Mouse (Mus musculus) lung, postnatal 14 days (tissue): ENCODE data around the gene Ptprs.

ENCODE experiments used
- DNase-seq: peaks from one replicate; pipeline ENCODE4 v3.0.0; 2021

Ptprs gene

DNA sequence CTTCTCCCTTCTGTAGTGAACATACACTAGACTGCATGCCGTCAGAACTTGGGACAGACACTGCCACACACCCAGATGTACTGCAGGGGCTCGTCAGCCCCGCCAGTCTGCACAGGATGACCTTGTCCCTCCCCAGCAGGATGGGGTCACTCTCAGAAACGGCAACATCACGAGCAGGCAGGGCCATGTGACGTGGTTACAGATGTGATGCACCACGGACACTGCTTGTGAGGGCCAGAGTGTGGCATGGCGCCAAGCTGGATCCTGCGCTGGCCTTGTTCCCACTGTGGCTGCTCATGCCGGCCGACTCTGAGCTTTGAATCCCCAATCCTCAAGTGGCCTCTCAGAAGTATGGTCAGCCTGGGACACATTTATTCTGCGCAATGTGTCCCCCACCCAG, 58.0 kb downstream of the Ptprs start:
- DNase-seq = peak; percentile 34

DNA sequence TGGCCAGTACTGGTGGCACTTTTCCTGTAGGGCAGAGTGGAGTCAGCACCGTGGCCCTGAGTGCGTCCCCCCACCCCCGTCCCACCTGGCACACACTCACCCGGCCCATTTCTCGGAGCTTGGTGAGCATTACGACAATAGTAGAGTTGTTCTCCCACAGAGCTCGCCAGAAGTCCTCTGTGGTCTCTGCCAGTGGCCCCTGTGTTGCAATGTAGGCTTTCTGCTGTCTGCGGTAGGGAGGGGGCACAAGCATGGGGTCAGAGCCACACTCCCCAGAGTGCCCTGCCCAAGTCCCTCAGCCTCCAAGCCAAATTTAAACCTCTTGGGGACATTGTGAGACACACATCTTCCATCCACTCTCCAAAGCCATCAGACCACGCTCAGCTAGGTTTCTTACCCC, 61.5 kb downstream of the Ptprs start:
- DNase-seq = no peak

DNA sequence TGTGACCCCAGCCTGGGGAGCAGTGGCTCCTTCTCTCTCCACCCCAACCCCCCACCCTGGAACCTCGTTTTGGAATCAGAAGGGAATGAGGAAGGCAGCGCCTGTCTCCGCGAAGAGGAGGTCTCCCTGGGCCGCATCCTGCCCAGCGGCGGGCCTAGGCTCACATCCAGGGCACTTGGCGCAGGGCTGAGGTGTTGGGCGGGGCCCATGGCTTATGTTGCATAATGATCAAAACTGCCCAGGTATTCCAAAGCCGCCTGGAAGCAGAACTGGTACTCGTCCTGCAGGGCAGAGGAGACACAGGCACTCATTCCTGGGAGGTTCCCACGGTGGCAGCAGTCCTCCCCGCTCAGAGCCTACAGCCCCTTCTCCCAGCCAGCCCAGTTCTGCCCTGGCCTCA, 63.2 kb downstream of the Ptprs start:
- DNase-seq = peak; percentile 23

DNA sequence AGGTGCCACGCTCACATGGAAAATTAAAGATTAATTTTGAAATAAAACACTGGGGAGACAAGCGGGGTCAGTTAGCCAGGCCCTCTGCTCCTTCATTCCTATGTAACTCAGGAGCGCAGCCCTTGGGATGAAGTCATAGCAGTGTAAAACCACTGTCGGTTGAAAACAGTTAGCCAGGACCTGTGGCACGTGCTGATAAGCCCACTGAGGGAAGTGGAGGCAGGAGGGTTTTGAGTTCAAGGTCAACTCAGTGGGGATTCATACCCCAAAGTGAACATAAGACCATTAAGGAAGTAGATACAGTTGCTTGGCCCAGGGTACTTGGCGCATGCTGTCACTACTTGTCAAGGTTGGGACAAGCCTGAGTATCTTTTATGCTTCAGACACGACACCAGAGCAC, 64.8 kb downstream of the Ptprs start:
- no peak for DNase-seq

DNA sequence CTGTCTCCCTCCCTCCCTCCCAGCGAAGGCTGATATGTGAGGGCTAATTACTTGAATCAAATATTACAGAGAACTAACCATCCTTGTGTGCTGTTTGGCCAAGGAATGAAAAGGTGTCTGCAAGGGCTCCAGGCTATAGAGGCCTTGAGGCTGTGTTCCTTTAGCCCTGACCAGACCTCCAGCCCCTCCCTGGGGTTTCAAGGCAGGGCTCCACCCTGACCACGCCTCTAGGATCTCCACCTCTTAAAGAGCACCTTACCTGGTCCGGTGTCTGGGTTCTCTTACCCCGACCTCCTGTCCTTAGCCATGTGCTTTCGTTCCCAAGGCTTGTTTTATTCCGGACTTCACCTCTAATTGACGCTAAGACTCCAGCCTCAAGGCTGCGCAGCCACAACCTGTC, 66.5 kb downstream of the Ptprs start:
- DNase-seq = no peak

DNA sequence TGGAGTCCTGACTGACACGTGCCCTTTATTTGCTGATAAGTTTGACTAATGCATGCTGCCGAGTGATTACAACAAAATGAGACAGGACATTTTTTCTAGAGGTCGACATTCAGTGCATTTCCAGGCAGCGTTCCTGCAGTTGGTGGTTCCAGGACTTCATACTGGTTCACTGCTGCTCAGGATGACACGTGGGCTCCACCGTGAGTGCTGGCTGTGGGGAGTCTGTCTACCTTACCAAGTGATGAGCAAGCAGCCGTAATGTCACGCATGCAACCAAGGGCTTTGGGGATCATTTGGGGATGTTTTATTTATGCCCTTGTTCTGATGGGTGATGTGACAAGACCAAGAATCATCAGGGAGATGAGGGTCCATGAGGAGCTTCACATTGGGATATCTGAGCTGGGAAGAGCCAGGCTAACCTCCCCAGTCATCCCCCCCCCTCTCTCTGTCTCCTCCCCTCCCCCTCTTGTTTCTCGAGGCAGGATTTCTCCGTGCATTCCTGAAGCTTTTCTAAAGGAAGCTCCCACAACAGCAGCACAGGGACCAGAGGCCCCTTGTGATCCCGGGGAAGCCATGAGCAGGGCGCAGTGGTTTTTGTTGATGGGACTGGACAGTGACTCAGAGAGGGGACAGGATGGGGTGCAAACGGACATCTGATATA, 67.2 kb downstream of the Ptprs start:
- no peak for DNase-seq

DNA sequence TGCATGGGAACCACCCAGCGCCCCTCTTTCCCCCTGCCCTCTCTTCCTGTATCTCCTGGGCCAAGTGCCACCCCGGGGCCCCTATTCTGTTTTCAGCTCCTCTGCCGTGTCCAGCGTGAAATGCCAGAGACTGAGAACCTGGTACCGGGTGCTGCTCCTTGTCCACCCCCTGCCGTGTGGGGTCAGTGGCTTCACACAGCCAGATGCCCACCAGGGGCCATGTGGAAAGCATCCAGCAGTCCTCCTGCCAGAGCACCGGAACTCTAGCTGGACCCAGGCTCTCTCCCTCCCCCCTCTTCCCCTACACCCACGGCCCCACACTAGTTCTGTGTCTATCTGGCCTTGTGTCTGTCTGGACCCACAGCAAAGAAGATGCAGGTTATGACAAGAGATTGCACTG, 68.9 kb downstream of the Ptprs start:
- DNase-seq = no peak

DNA sequence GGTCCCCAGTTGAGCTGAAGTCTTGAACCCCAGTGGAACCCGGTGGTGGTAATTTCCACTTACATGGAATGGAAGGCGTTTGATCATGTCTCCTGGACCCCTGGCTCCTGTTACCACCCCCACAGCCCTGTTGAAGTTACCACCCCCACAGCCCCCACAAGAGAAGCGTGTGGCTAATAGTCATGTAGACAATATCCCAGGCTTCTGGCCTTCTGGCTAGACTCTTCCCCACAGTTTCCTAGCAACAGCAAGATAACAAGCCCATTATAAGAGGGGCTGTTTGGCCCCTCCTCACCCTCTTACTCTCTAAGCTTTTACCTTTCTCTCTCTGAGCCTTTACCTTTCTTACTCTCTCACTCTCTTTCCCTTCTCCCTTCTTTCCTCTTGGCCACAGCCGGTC, 69.4 kb downstream of the Ptprs start:
- no peak for DNase-seq

DNA sequence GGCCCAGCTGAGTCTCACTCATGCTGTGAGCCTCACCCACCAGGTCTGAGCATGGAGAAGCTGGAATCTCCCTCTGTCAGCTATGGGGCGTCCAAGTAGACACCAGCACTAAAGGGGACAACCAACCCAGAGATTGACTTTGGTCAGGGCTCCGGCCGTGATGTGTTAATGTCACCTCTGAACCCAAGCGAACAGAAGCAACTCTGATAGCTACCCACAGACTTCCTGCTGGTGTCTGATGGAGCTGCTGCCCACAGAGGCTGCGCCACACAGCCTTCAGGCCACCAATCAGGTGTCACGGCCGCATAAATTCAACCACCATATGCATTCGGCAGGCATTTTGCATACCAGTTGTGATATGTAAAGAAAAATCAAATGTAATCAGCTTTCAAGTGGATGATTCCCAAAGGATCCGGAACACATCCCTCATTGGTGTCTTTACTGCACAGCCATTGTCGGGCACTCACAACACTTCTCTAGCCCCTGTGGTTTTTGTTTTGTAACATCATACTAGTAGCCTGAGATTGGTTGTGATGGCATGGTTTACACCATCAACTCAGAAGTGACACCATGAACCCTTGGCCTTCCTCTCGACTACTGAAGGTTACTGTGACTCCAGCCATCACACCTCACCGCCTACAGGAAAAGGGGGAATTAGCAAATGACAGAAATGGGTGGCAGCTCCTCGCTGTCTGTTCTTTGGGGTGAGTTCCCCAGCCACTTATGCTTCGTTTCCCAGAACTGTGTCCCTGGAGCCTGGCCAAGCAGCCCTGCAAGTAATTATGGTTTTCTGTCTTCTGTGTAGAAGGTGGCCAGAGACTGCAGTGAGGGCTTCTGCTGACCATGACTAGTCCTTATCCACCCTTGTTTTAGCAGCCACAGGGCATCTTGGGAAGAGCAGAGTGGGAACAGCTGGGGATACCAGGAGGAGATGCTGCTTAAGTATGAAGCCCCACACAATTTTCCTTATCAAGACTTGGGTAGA, 70.1 kb downstream of the Ptprs start:
- DNase-seq = peak; percentile 33

DNA sequence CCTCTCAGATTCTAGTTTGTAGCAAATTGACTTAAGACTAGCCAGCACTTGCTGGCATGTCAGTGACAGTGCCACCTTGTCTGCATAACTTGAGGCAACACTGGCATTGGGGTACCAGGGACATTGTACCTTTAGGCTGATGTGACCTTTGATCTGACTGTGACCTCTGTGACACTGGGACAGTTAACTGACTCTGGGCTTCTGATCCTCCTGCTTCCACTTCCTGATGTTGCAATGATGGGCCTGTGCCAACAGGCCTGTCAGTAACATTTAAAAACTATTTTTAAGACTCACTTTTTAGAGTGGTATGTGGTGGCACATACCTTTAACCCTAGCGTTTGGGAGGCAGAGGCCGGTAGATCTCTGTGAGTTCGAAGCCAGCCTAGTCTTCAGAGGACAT, 70.9 kb downstream of the Ptprs start:
- peak; percentile 17 for DNase-seq

DNA sequence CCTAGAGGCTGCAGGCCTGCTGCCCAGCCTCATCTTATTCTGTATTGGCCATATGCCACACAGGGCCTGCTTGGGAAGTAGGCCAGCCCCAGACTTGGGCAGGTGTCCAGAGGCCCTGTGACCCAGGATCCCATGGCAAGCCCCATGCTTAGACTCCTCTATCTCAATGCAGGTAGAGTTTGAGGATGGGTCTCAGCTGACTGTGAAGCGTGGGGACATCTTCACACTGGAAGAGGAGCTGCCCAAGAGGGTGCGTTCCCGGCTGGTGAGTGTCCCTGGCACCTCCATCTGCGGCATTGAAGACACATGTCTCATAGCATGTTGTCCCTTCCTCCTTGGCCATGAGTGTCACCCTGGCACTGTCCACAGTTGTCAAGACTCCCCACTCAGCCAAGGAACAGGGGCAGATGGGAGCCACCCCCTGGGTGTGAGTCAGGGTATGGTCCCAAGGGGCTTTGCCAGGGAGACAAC, 75.2 kb downstream of the Ptprs start:
- DNase-seq = no peak

DNA sequence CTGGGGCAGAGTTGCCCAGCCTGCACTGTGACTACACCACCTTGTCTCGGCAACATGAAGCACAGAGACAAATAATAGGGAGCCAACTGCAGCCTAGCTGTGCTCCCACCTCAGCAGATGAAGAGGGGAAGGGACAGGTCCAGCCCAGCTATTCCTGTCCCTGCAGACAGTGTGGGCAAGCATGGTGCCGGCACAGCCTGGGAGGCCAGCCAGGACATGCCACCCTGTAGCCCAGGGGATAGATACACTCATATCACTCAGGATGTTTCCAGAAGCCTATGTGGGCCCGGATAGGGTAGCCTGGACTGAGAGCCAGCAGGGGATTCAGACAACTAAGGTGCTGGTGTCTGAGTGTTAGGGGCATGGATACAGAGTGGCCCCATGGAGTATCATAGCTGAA, 76.1 kb downstream of the Ptprs start:
- no peak for DNase-seq

DNA sequence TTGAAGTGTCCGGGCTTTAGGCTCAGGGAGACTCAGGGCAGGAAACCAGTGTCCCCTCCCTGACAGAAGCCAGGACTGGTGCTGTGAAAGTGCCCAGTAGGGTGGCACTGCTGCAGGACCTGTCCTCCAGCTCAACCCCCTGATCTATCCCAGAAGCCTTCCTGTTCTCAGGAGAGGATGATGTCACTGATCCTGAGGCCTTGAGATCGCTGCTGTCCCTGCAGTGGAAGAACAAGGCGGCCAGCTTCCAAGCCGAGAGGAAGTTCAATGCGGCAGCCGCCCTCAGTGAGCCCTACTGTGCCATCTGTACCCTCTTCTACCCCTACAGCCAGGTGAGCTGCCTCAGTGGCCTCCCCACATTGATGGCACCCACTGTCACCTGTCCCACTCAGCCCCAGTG, 80.2 kb downstream of the Ptprs start:
- no peak for DNase-seq

DNA sequence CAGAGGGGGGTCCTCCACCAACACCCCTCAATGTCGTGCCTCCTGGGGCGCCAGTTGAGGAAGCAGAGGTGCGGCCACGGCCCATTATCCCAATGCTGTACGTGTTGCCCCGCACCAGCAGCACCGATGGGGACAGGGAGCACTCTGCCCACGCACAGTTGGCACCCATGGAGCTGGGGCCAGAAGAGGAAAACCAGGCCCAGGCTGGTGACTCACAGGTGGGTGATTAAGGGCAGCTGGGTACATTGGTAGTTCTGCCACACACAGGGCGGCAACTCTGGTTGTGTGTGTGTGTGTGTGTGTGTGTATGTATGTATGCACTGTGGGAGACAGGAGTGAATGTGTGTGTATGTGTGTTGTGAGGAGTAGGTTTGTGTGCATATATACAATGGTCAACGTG, 82.4 kb downstream of the Ptprs start:
- DNase-seq = no peak

DNA sequence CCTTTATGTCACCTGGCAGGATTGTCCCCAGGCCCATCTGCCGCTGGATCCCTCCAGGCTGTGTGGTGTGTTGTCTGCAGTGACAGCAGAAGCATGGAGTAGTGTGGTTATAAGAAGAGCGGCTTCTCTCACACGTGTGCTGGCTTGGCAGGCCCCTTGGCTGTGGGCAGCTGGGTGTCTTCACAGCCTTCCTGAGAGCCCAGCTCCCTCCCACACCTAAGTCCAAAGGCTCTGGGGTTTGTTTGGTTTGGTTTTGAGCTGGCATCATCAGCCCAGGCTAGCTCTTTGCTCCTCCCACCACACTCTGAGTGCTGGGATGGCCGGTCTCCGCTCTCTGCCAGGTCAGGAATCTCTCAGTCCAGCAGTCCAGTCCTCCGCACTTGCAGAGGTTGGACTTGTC, 83.0 kb downstream of the Ptprs start:
- no peak for DNase-seq

DNA sequence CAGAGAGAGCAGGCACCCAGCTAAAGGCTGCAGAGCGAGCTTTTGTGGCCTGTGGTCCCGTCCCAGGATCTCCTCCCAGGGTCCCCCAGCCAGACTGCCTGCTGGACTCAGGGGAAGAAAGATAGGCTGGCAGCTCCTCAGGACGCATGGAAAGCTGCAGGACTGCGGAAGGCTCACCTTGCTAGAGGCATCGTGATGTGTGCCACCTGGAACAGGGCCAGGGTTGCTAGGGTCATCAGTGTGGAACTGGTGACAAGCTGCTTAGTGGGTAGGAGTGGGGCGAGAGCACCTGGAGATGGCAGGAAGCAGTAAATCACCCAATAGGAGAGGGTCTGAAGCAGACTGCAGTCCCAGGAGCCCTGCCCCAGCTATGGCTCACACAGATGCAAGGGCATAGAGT, 88.7 kb downstream of the Ptprs start:
- no peak for DNase-seq

DNA sequence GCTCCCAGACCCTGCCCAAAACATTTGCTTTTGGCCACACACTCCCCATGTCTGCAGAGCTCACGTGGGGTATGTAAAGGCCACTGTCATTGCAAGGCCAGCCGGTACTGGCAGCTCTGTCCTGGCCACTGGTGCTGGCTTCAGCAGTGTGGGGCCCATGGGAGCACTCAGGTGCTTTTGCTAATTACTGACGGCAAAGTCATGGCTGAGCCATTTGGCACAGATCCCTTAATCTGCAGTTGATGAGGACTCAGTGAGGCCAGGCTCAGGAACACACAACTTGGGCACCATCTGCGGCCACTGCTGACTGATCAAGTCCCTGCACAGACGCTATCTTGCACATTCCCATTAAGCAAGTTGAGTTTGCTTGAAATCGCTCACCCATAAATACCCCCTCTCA, 91.4 kb downstream of the Ptprs start:
- DNase-seq = no peak

DNA sequence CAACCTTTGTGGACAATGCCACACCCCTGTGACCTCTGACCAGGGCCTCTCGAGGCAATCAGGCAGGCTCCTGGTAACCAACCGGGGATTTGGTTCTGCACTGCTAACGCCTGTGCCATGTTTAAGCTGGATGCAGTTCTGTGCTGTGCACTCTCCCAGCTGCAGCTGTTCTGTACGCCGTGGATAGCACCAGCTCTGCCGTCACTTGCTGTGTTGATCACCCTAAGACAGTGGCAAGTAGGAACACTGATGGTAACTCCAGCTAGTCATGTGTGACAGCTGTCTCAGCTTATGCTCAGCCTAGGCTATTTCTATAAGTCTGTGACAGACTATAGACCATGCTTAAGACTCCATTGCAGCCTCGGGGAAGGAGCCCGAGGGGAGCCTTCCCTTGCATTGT, 93.3 kb downstream of the Ptprs start:
- DNase-seq = no peak

DNA sequence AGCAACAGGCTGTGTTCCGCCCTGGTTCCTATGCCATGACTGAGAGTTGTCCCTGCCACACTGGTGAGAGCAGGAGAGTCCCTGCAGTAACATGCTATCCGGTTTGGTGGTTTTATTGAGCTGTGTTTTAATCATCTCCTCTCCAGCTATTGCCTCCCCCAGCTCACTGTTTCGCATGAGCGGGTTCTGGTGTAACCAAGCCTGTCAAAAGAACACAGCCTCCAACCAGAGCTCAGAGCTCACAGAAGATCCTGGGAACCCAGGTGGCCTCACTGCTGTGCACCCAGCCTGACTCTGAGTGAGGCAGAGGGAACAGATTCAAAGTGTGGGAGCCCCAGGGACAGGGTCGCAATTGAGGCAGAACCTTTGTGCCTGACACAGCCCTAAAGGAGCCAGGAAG, 95.1 kb downstream of the Ptprs start:
- DNase-seq = no peak

DNA sequence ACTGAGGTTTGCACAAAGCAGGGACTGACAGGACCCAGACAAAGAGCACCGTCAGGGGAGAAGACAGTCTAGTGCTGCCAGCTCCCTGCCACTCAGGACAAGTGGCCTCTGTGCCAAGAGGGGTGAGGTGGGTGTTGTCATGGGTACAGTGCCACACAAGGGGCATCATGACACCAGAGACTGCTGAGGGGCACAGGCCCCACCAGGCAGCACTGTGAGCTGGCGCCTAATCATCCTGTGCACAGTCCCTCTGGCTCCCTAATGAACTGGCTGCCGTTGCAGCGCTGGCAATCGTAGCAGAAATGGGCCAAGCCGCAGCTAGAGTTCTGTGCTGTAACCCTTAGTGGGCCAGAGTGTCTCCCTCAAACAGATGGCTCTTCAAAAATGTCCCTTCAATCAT, 96.0 kb downstream of the Ptprs start:
- DNase-seq = no peak

DNA sequence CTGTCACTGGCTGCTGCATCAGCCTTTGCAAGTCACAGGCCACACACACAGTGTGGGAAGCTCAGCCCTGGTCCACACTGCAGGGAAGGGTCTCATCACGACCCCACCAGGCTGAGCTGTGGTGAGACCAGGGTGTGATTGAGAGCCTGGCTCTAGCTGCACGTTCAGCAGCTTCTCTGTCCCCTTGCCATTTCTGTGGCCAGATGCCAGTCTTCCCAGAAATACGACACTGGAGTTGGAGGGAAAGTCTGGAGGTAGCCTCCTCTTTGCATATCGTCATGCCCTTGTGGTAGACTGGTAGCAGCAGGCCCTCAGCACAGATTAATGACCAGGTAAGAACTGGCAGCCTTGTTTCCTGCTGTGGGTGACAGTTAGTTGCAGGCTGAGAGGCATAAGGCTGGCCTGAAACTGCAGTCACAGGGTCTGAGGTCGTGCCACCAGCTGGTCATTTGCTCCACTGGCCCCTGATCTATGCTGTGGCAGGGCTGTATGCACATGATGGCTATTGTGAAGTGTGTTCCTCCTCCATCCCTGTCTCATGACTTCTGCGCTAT, 96.9 kb downstream of the Ptprs start:
- DNase-seq = no peak

DNA sequence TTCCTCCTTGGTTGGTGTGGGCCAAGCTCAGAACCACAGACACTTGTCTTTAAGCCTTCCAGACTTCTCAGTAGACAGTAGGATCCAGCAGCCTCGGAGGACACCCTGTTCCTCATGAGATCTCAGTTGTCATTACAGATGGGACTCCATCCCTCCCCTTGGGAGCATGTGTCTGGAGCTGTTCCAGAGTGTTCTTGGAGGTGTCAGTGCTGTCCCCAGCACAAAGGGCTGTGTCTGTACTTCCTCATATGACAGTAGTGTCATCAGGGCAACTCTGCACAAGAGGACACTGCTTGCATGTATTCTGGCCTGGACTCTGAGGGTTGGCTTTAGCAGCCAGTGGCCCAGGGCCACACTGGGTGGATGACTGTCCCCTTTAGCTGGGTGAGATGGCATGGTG, 101.4 kb downstream of the Ptprs start:
- peak; percentile 23 for DNase-seq

DNA sequence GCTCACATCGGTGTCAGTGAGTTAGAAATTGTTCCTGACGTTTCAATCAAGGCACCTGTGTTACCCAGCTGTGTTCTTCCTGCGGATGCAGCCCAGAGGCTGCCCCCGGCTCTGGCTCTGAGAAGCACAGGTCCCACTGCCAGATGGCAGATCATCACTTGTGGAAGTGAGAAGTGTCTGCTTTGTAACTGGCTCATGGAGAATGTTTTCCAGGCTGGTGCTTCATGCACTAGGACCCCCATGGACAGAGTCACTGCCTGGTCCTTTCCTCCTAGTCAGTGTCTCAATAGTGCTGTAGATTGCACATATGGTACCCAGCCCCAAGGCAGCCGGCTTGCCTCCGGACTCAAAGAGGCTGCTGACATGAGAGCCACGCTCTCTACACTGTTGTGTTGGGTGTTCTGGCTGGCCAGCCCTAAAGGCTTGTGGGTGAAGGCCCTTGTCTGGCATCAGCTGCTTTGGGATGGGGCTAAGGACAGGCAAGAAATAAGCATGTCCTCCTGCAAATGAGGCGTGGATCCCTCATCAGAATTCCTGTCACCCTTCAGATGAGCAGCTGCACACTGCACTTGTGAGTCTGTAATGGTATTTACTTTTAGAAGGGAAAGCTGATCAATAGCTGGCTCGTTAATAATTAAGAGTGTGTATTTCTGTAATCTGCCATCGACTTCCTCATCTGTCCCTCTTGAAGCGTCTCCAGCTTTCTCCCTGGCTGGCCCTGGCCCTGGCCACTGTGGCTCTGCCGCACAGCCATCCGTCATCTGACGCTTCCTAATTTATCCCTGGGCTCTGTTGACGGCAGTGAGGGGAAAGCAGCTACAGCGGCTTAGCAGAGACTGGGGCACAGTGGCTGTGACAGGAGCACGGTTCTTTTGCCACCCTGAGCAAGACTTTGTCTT, 102.9 kb downstream of the Ptprs start:
- DNase-seq = peak; percentile 17
